Mouse (Mus musculus) bone marrow, adult 2 months (tissue): ENCODE measurements at regions not wholly inside any gene's neighbourhood (a gene's known extent, or its start where the extent isn't known, plus 50 kb on each side); places are given as distances from the start of the nearest gene placed in this dataset.

ENCODE experiments used
- CTCF ChIP-seq: fragments of 200-500 bp; IDR thresholded peaks from 2 replicates; pipeline ENCODE4 v1.5.1; 2011; ENCODE audit warnings: low read length, control low read depth; ENCODE audit not compliant: control insufficient read depth, insufficient read depth
- POLR2A ChIP-seq: fragments of 200-500 bp; IDR thresholded peaks from 2 replicates; pipeline ENCODE4 v1.6.1; 2011; ENCODE audit warnings: low read depth, mild to moderate bottlenecking, control low read depth, low read length, borderline replicate concordance; ENCODE audit not compliant: control insufficient read depth

DNA sequence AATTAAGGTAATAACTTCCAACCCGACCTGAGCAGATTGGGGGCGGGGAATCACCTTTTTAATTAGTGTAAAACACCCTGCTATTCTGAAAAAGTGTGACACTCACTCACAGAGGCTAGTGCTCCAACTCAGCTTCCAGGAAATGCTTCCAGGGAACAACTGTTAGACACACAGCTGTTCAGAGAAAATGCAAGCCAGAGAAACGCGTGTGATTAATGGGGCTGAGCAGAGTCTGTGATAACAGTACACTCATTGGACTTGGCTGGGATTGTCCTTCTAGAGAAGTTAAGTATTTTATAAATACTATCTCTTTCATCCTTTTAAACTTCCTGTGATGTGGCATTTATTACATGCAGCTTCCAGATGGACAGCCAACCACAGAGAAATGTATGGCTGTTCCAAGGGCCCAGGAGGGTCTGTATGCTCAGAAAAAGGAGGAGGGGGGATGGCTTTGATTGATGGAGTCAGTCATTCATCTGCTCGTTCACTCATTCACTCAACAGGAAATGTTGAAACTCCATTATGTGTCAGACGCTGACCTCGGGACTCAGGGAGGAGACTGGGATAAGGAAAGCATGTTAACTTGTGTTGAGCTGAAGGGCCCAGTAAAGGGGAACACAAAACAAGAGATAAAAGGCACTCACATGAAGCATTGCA lies 332.9 kb downstream of the Efnb2 start:
- TF ChIP-seq POLR2A (no peak), CTCF (no peak)
